Mouse (Mus musculus): ENCODE measurements around the gene Tjp1. TPM values are rescaled to one million over a fixed set of nuclear protein-coding genes. Genes with fewer than 3 reads are reported as not detected.

Tjp1 gene
- polyA plus RNA-seq, 1 experiment from 2014 or later, result 15.3 TPM

- Histone ChIP-seq H3K9me3 (ENCODE audit: control insufficient read depth, low read length) (no peaks in the 10 kb centered on the region), H3K36me3 (ENCODE audit: control insufficient read depth, insufficient read depth, low read length) (no peaks in the 10 kb centered on the region), H3K4me1 (ENCODE audit: control insufficient read depth in 2 of 2, insufficient read depth in 2 of 2, low read length in 2 of 2) (peaks cover 8 to 14% of the 10 kb centered on the region in 2 experiments), H3K27me3 (ENCODE audit: control insufficient read depth, insufficient read depth, low read length) (no peaks in the 10 kb centered on the region), H3K4me3 (ENCODE audit: control insufficient read depth in 1 of 2, insufficient read depth in 1 of 2, low read depth in 1 of 2, low read length in 2 of 2) (no peak overlapping the region), H3K4me2 (ENCODE audit: low read length) (no peak overlapping the region), H3K27ac (replicated peaks in 1 of 2; ENCODE audit: control insufficient read depth in 1 of 2, insufficient read depth in 1 of 2, low read depth in 2 of 2, low read length in 2 of 2) (peak overlapping the region; percentile 68 to 75), H3K9ac (ENCODE audit: low read length) (no peak overlapping the region)
- 78% methylated on average over 7 of the region's 7 CpGs for WGBS
- ATAC-seq (ENCODE audit: insufficient number of reproducible peaks, insufficient read depth, low FRiP score, low read depth), result no peak
Measured at GRCm38 (mm10) chr7:65387560-65388175, 139.9 kb downstream of the Tjp1 start.

- Histone ChIP-seq H3K9me3 (ENCODE audit: control insufficient read depth, low read length) (no peaks in the 10 kb centered on the region), H3K4me3 (ENCODE audit: control insufficient read depth in 1 of 2, insufficient read depth in 1 of 2, low read depth in 1 of 2, low read length in 2 of 2) (no peak overlapping the region), H3K27ac (replicated peaks in 1 of 2; ENCODE audit: control insufficient read depth in 1 of 2, insufficient read depth in 1 of 2, low read depth in 2 of 2, low read length in 2 of 2) (no peak overlapping the region), H3K27me3 (ENCODE audit: control insufficient read depth, insufficient read depth, low read length) (no peaks in the 10 kb centered on the region), H3K4me1 (ENCODE audit: control insufficient read depth in 2 of 2, insufficient read depth in 2 of 2, low read length in 2 of 2) (peaks cover 12 to 23% of the 10 kb centered on the region in 2 experiments), H3K4me2 (ENCODE audit: low read length) (no peak overlapping the region), H3K36me3 (ENCODE audit: control insufficient read depth, insufficient read depth, low read length) (no peaks in the 10 kb centered on the region), H3K9ac (ENCODE audit: low read length) (no peak overlapping the region)
- no peak for ATAC-seq (ENCODE audit: insufficient number of reproducible peaks, insufficient read depth, low FRiP score, low read depth)
- 87% methylated on average over 7 of the region's 7 CpGs for WGBS
Measured at GRCm38 (mm10) chr7:65384775-65385174, 142.8 kb downstream of the Tjp1 start.

- Histone ChIP-seq H3K4me3 (ENCODE audit: control insufficient read depth in 1 of 2, insufficient read depth in 1 of 2, low read depth in 1 of 2, low read length in 2 of 2) (no peak overlapping the region), H3K36me3 (ENCODE audit: control insufficient read depth, insufficient read depth, low read length) (no peaks in the 10 kb centered on the region), H3K4me2 (ENCODE audit: low read length) (no peak overlapping the region), H3K27ac (replicated peaks in 1 of 2; ENCODE audit: control insufficient read depth in 1 of 2, insufficient read depth in 1 of 2, low read depth in 2 of 2, low read length in 2 of 2) (peak overlapping the region; percentile 5 to 26; a peak in 3 of 4 replicates), H3K9ac (ENCODE audit: low read length) (no peak overlapping the region), H3K4me1 (ENCODE audit: control insufficient read depth in 2 of 2, insufficient read depth in 2 of 2, low read length in 2 of 2) (peaks cover 11 to 25% of the 10 kb centered on the region in 2 experiments), H3K9me3 (ENCODE audit: control insufficient read depth, low read length) (no peaks in the 10 kb centered on the region), H3K27me3 (ENCODE audit: control insufficient read depth, insufficient read depth, low read length) (no peaks in the 10 kb centered on the region)
- ATAC-seq (ENCODE audit: insufficient number of reproducible peaks, insufficient read depth, low FRiP score, low read depth), result peak; percentile 50; the same call in 1 of the 2 replicates
- WGBS, result 45% methylated on average over 10 of the region's 10 CpGs
Measured at GRCm38 (mm10) chr7:65382515-65383283, 144.9 kb downstream of the Tjp1 start.

- peaks cover 11 to 25% of the 10 kb centered on the region in 2 experiments for H3K4me1 ChIP-seq (ENCODE audit: control insufficient read depth in 2 of 2, insufficient read depth in 2 of 2, low read length in 2 of 2)
- WGBS, result 45% methylated on average over 6 of the region's 6 CpGs
- H3K4me2 ChIP-seq (ENCODE audit: low read length), result no peak overlapping the region
- H3K9ac ChIP-seq (ENCODE audit: low read length), result no peak overlapping the region
- H3K36me3 ChIP-seq (ENCODE audit: control insufficient read depth, insufficient read depth, low read length), result no peaks in the 10 kb centered on the region
- H3K9me3 ChIP-seq (ENCODE audit: control insufficient read depth, low read length), result no peaks in the 10 kb centered on the region
- H3K4me3 ChIP-seq (ENCODE audit: control insufficient read depth in 1 of 2, insufficient read depth in 1 of 2, low read depth in 1 of 2, low read length in 2 of 2), result no peak overlapping the region
- ATAC-seq (ENCODE audit: insufficient number of reproducible peaks, insufficient read depth, low FRiP score, low read depth), result no peak; the same call in 1 of the 2 replicates
- H3K27ac ChIP-seq (replicated peaks in 1 of 2; ENCODE audit: control insufficient read depth in 1 of 2, insufficient read depth in 1 of 2, low read depth in 2 of 2, low read length in 2 of 2), result 0 out of 4 replicates have a peak overlapping the region, but pooled peaks of 1 of the 2 experiments have one; percentile 30
- H3K27me3 ChIP-seq (ENCODE audit: control insufficient read depth, insufficient read depth, low read length), result no peaks in the 10 kb centered on the region
Measured at GRCm38 (mm10) chr7:65381896-65382295, 145.7 kb downstream of the Tjp1 start.

- Histone ChIP-seq H3K4me1 (ENCODE audit: control insufficient read depth in 2 of 2, insufficient read depth in 2 of 2, low read length in 2 of 2) (peaks cover 11 to 25% of the 10 kb centered on the region in 2 experiments), H3K27ac (replicated peaks in 1 of 2; ENCODE audit: control insufficient read depth in 1 of 2, insufficient read depth in 1 of 2, low read depth in 2 of 2, low read length in 2 of 2) (no peak overlapping the region), H3K4me2 (ENCODE audit: low read length) (no peak overlapping the region), H3K27me3 (ENCODE audit: control insufficient read depth, insufficient read depth, low read length) (no peaks in the 10 kb centered on the region), H3K9me3 (ENCODE audit: control insufficient read depth, low read length) (no peaks in the 10 kb centered on the region), H3K9ac (ENCODE audit: low read length) (no peak overlapping the region), H3K4me3 (ENCODE audit: control insufficient read depth in 1 of 2, insufficient read depth in 1 of 2, low read depth in 1 of 2, low read length in 2 of 2) (no peak overlapping the region), H3K36me3 (ENCODE audit: control insufficient read depth, insufficient read depth, low read length) (no peaks in the 10 kb centered on the region)
- WGBS, result 84% methylated on average over 9 of the region's 9 CpGs
- no peak for ATAC-seq (ENCODE audit: insufficient number of reproducible peaks, insufficient read depth, low FRiP score, low read depth)
Measured at GRCm38 (mm10) chr7:65380716-65381115, 146.9 kb downstream of the Tjp1 start.

GRCm38 (mm10) chr7:65378818-65379565 is 148.6 kb downstream of the Tjp1 start:
- Histone ChIP-seq H3K9ac (ENCODE audit: low read length) (no peak overlapping the region), H3K27me3 (ENCODE audit: control insufficient read depth, insufficient read depth, low read length) (no peaks in the 10 kb centered on the region), H3K27ac (replicated peaks in 1 of 2; ENCODE audit: control insufficient read depth in 1 of 2, insufficient read depth in 1 of 2, low read depth in 2 of 2, low read length in 2 of 2) (peak overlapping the region in 1 of 2 experiments; percentile 37; a peak in 1 of 4 replicates), H3K9me3 (ENCODE audit: control insufficient read depth, low read length) (no peaks in the 10 kb centered on the region), H3K36me3 (ENCODE audit: control insufficient read depth, insufficient read depth, low read length) (no peaks in the 10 kb centered on the region), H3K4me2 (ENCODE audit: low read length) (peak overlapping the region; percentile 11; the same call in 1 of the 2 replicates), H3K4me3 (ENCODE audit: control insufficient read depth in 1 of 2, insufficient read depth in 1 of 2, low read depth in 1 of 2, low read length in 2 of 2) (no peak overlapping the region), H3K4me1 (ENCODE audit: control insufficient read depth in 2 of 2, insufficient read depth in 2 of 2, low read length in 2 of 2) (peaks cover 20 to 31% of the 10 kb centered on the region in 2 experiments)
- 47% methylated on average over 9 of the region's 9 CpGs for WGBS
- no peak for ATAC-seq (ENCODE audit: insufficient number of reproducible peaks, insufficient read depth, low FRiP score, low read depth)

- 74% methylated on average over 3 of the region's 3 CpGs for WGBS
- Histone ChIP-seq H3K27ac (replicated peaks in 1 of 2; ENCODE audit: control insufficient read depth in 1 of 2, insufficient read depth in 1 of 2, low read depth in 2 of 2, low read length in 2 of 2) (no peak overlapping the region), H3K9ac (ENCODE audit: low read length) (no peak overlapping the region), H3K4me3 (ENCODE audit: control insufficient read depth in 1 of 2, insufficient read depth in 1 of 2, low read depth in 1 of 2, low read length in 2 of 2) (no peak overlapping the region), H3K4me2 (ENCODE audit: low read length) (no peak overlapping the region), H3K4me1 (ENCODE audit: control insufficient read depth in 2 of 2, insufficient read depth in 2 of 2, low read length in 2 of 2) (peaks cover 17 to 23% of the 10 kb centered on the region in 2 experiments), H3K36me3 (ENCODE audit: control insufficient read depth, insufficient read depth, low read length) (no peaks in the 10 kb centered on the region), H3K9me3 (ENCODE audit: control insufficient read depth, low read length) (no peaks in the 10 kb centered on the region), H3K27me3 (ENCODE audit: control insufficient read depth, insufficient read depth, low read length) (no peaks in the 10 kb centered on the region)
- ATAC-seq (ENCODE audit: insufficient number of reproducible peaks, insufficient read depth, low FRiP score, low read depth), result no peak
Measured at GRCm38 (mm10) chr7:65377521-65377920, 150.1 kb downstream of the Tjp1 start.

All from heart, embryonic 14.5 days (tissue).